Mouse (Mus musculus) midbrain, embryonic 16.5 days (tissue): ENCODE measurements around the gene Arhgef3. TPM values are rescaled to one million over a fixed set of nuclear protein-coding genes. Genes with fewer than 3 reads are reported as not detected.

Source experiments
- ATAC-seq: fragments of 200-750 bp; cut with Nextera tagmentation; 2 replicates; pipeline ENCODE4 v1.8.0; 2017; ENCODE audit warnings: moderate TSS enrichment
- H3K27ac ChIP-seq: fragments of 300-500 bp; sonication (generic); 2 replicates; pipeline ENCODE4 v1.5.1; 2014; ENCODE audit warnings: mild to moderate bottlenecking, low read length, mixed read lengths
- H3K27me3 ChIP-seq: fragments of 300-500 bp; sonication (generic); 2 replicates; pipeline ENCODE4 v1.6.1; 2014; ENCODE audit warnings: low read depth, low read length, mixed read lengths; ENCODE audit not compliant: control insufficient read depth, insufficient read depth
- H3K36me3 ChIP-seq: fragments of 300-500 bp; sonication (generic); 2 replicates; pipeline ENCODE4 v1.6.1; 2014; ENCODE audit warnings: mild to moderate bottlenecking, low read length, moderate library complexity, mixed read lengths; ENCODE audit not compliant: control insufficient read depth, insufficient read depth
- H3K4me1 ChIP-seq: fragments of 300-500 bp; sonication (generic); 2 replicates; pipeline ENCODE4 v1.6.1; 2014; ENCODE audit warnings: mild to moderate bottlenecking, low read length, mixed read lengths; ENCODE audit not compliant: control insufficient read depth, insufficient read depth
- H3K4me2 ChIP-seq: fragments of 300-500 bp; sonication (generic); 2 replicates; pipeline ENCODE4 v1.6.1; 2014; ENCODE audit warnings: mild to moderate bottlenecking, low read length, mixed read lengths
- H3K4me3 ChIP-seq: fragments of 300-500 bp; sonication (generic); 2 replicates; pipeline ENCODE4 v1.5.1; 2014; ENCODE audit warnings: low read depth, mild to moderate bottlenecking, low read length, moderate library complexity, mixed read lengths
- H3K9ac ChIP-seq: fragments of 300-500 bp; sonication (generic); 2 replicates; pipeline ENCODE4 v1.6.1; 2014; ENCODE audit warnings: low read depth, low read length, mixed read lengths
- H3K9me3 ChIP-seq: fragments of 300-500 bp; sonication (generic); replicated peaks from 2 replicates; pipeline ENCODE4 v1.6.1; 2014; ENCODE audit warnings: mild to moderate bottlenecking, low read length, mixed read lengths; ENCODE audit not compliant: control insufficient read depth, poor library complexity, severe bottlenecking
- WGBS: fragments of 180-500 bp; shearing (Covaris S2); extraction: QIAGEN DNeasy Blood & Tissue Kit; methylation state at CpG from one replicate; pipeline ENCODE4 v1.1.7; 2014; 5-methylcytosine and 5-hydroxymethylcytosine counted together
- polyA plus RNA-seq: library from polyadenylated mRNA; unstranded; fragments of >200 nt; fragmentation: Nextera tagmentation; extraction: Ambion mirVana; gene quantifications from 2 replicates; pipeline ENCODE4 v1.2.1, GENCODE M21; 2015

Gene Arhgef3
- polyA plus RNA-seq, 1 experiment from 2014 or later, result 10.8 TPM

GRCm38 (mm10) chr14:27301768-27302499, 187.2 kb downstream of the Arhgef3 start:
- WGBS, result 81% methylated on average over 5 of the region's 5 CpGs
- H3K4me3 ChIP-seq, result no peak overlapping the region
- no peaks in the 10 kb centered on the region for H3K4me1 ChIP-seq
- no peak overlapping the region for H3K4me2 ChIP-seq
- no peak overlapping the region for H3K9ac ChIP-seq
- no peaks in the 10 kb centered on the region for H3K36me3 ChIP-seq
- no peak overlapping the region for H3K27ac ChIP-seq
- no peak for ATAC-seq
- H3K9me3 ChIP-seq, result no peaks in the 10 kb centered on the region
- no peaks in the 10 kb centered on the region for H3K27me3 ChIP-seq

GRCm38 (mm10) chr14:27303294-27303693, 188.6 kb downstream of the Arhgef3 start:
- Histone ChIP-seq H3K4me3 (no peak overlapping the region), H3K36me3 (no peaks in the 10 kb centered on the region), H3K9me3 (no peaks in the 10 kb centered on the region), H3K9ac (no peak overlapping the region), H3K27me3 (no peaks in the 10 kb centered on the region), H3K27ac (no peak overlapping the region), H3K4me1 (no peaks in the 10 kb centered on the region), H3K4me2 (no peak overlapping the region)
- WGBS, result 84% methylated on average over 4 of the region's 4 CpGs
- ATAC-seq, result no peak

DNA sequence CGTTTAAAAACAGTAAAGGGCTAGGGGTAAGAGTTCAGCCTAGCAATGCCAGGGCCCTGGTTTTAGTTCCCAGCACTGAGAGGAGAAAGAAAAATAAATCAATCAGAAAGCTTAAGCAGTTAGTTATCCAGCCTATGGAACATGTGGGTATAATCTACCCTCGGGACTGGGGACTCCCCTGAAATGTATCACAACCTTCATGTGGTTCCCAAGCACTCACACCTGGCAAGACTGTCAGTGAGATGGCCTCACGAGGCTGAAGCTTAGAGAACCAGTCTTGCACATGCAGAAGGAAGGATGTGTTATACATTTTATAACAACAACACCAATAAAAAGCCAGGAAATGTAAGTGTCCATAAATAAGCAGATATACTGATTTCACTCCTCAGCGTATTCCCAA, 189.7 kb downstream of the Arhgef3 start:
- Histone ChIP-seq H3K4me3 (no peak overlapping the region), H3K9me3 (no peaks in the 10 kb centered on the region), H3K36me3 (no peaks in the 10 kb centered on the region), H3K4me1 (no peaks in the 10 kb centered on the region), H3K27ac (no peak overlapping the region), H3K9ac (no peak overlapping the region), H3K27me3 (no peaks in the 10 kb centered on the region), H3K4me2 (no peak overlapping the region)
- 83% methylated on average over 4 of the region's 4 CpGs for WGBS
- no peak for ATAC-seq

- no peak overlapping the region for H3K4me2 ChIP-seq
- no peak for ATAC-seq
- H3K27me3 ChIP-seq, result no peaks in the 10 kb centered on the region
- H3K4me3 ChIP-seq, result no peak overlapping the region
- H3K9me3 ChIP-seq, result no peaks in the 10 kb centered on the region
- H3K4me1 ChIP-seq, result no peaks in the 10 kb centered on the region
- H3K36me3 ChIP-seq, result no peaks in the 10 kb centered on the region
- no peak overlapping the region for H3K27ac ChIP-seq
- 67% methylated on average over 3 of the region's 3 CpGs for WGBS
- no peak overlapping the region for H3K9ac ChIP-seq
Observed at GRCm38 (mm10) chr14:27308761-27309160, 194.1 kb downstream of the Arhgef3 start.

- Histone ChIP-seq H3K27ac (no peak overlapping the region), H3K36me3 (no peaks in the 10 kb centered on the region), H3K27me3 (no peaks in the 10 kb centered on the region), H3K4me3 (no peak overlapping the region), H3K9me3 (no peaks in the 10 kb centered on the region), H3K4me1 (no peaks in the 10 kb centered on the region), H3K9ac (no peak overlapping the region), H3K4me2 (no peak overlapping the region)
- WGBS, result 78% methylated on average over 4 of the region's 4 CpGs
- ATAC-seq, result no peak
Observed at GRCm38 (mm10) chr14:27310559-27311242, 196.0 kb downstream of the Arhgef3 start.

GRCm38 (mm10) chr14:27312380-27312779, 197.7 kb downstream of the Arhgef3 start:
- Histone ChIP-seq H3K9ac (no peak overlapping the region), H3K4me3 (no peak overlapping the region), H3K36me3 (no peaks in the 10 kb centered on the region), H3K27ac (no peak overlapping the region), H3K27me3 (no peaks in the 10 kb centered on the region), H3K4me2 (no peak overlapping the region), H3K9me3 (no peaks in the 10 kb centered on the region), H3K4me1 (no peaks in the 10 kb centered on the region)
- WGBS, result 91% methylated on average over 1 of the region's 1 CpGs
- ATAC-seq, result no peak

DNA sequence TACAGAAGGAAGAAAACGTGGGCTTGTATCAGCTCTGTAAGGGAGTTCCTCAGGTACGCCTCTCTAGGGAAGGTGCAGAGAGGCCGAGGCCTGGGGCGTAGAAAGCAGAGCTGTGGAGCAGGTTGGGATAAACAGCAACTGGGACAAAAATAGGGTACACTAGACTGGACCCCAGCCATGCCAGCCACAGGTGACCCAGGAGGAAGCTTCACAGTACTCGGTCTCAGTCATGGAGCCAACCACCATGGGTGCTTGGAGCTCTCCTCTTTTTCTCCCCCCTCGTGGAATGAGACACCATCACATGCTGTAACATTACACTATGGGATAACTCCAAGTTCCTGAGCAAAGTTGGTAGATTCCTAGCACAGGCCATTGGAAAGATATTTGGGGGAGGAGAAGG, 201.0 kb downstream of the Arhgef3 start:
- H3K4me2 ChIP-seq, result no peak overlapping the region
- H3K27me3 ChIP-seq, result no peaks in the 10 kb centered on the region
- H3K9ac ChIP-seq, result no peak overlapping the region
- no peak overlapping the region for H3K4me3 ChIP-seq
- no peak for ATAC-seq
- WGBS, result 83% methylated on average over 6 of the region's 6 CpGs
- H3K36me3 ChIP-seq, result no peaks in the 10 kb centered on the region
- H3K27ac ChIP-seq, result no peak overlapping the region
- no peaks in the 10 kb centered on the region for H3K9me3 ChIP-seq
- no peaks in the 10 kb centered on the region for H3K4me1 ChIP-seq

GRCm38 (mm10) chr14:27317146-27317545, 202.4 kb downstream of the Arhgef3 start:
- ATAC-seq, result no peak
- 79% methylated on average over 8 of the region's 8 CpGs for WGBS
- Histone ChIP-seq H3K27me3 (no peaks in the 10 kb centered on the region), H3K4me3 (no peak overlapping the region), H3K27ac (no peak overlapping the region), H3K36me3 (no peaks in the 10 kb centered on the region), H3K4me2 (no peak overlapping the region), H3K9me3 (no peaks in the 10 kb centered on the region), H3K9ac (no peak overlapping the region), H3K4me1 (no peaks in the 10 kb centered on the region)

DNA sequence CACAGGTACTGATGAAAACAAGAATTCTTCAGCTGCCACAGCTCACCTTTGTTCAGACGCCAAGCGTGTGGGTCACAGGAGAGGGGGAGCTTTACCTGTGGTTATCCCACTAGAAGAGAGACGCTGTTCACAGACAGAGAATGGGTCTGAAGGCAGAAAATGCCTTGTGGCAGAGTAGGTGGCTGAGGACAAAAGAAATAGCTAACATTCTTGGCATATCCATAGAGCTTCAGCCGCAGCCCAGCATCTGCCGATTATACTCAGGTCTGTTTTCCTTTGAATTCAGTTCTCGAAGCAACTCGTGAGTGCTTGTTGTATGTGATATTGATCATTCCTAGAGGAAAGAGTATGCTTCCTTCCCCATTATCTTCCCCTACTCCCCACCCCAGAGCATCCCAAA, 204.7 kb downstream of the Arhgef3 start:
- WGBS, result 59% methylated on average over 7 of the region's 7 CpGs
- no peak for ATAC-seq

More for the DNA sequence above, 204.7 kb downstream of the Arhgef3 start:
- H3K4me3 ChIP-seq, result no peak overlapping the region
- H3K9me3 ChIP-seq, result no peaks in the 10 kb centered on the region
- H3K27me3 ChIP-seq, result no peaks in the 10 kb centered on the region
- no peak overlapping the region for H3K27ac ChIP-seq
- H3K9ac ChIP-seq, result no peak overlapping the region
- no peak overlapping the region for H3K4me2 ChIP-seq
- H3K36me3 ChIP-seq, result no peaks in the 10 kb centered on the region
- no peaks in the 10 kb centered on the region for H3K4me1 ChIP-seq
